Mouse (Mus musculus) mammary gland, adult 2 months (tissue): Measurements from ENCODE around the gene Gata1. TPM values are rescaled to one million over a fixed set of nuclear protein-coding genes. Genes with fewer than 3 reads are reported as not detected.

Source experiments
- polyA plus RNA-seq: library from polyadenylated mRNA; depleted of rRNA; stranded (reverse); fragments of >200 nt; gene quantifications from 2 replicates; pipeline ENCODE4 v1.2.3, GENCODE M21; 2012; ENCODE audit warnings: low replicate concordance; rRNA removed

Gene Gata1
- 1.9 TPM in 2 replicates for polyA plus RNA-seq

DNA sequence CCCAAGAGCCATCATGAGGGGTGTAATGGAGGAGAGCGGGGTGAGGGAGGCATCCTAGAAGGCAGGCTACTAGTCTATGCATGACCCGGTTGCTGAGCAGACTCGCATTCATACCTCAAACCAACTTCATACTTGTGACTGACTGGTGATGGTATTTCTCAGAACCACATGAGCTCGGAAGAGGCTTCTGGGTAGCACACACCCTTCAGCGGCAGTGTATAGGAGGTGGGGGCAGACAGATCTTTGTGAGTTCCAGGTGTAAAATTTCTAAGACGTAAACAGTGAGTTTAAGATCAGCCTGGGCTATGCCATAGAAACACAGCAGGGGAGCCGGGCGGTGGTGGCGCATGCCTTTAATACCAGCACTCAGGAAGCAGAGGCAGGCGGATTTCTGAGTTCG is at the start of gene Gata1:
TSS of gene Gata1 (minus strand) at position 180 of the 400 bp plus-strand sequence.

DNA sequence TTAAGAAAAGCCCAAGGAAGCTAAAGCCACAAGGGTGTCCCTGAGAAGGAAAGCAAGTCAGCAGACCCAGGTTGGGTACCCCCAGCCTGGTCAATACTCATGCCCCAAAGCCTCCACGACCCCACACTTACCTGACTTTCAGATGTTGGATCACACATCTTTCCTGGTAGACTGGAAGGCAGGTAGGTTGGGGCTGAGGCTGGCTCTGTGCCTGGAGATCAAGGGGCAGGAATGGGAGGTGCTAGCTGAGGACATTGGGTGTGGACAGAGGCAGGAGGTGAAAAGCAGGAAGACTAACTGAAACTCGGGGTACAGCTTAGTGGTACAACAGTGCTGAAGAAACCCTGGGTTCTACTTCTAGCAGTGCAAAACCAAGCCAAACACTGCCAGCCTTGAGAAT is 40.4 kb upstream of the Gata1 start, which contains the start of gene Glod5:
TSS of gene Glod5 (minus strand) at position 207 of the 400 bp plus-strand sequence.

DNA sequence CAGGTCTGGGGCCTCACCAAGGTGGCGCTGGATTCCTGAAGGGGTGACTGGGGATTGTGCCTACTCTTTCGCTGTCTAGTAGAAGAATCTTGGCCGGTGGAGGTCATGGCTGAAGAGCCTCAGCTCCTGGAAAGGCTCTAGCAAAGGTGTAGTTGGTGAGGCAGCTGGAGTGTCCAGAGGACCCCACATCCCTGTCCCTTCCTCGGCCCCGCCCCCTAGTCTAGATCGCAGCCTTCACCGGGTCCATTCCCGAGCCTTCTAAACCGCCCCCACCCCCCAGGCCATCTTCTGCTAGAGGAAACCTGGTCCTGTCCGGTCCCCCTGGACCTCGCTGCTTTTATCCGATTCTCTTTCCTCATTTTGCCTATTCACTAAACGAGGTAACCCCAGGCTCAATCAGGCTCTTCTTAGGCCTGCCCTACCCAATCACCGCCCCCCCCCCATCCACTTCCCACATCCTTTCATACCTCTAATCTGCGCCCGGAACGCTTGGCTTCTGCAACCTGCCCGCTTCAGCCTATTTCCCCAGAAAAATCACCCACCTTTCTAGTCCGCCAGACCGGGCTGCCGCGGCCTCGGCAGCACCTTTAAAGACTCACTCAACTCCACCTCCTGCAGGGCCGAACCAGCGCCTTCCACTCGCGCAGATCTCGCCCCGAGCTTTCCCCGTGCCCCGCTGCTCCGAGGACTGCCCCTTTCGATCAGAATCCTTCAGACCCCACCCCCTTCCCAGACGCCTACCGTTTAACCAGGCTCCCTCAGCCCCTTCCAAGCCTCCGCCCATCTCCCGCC is 30.6 kb downstream of the Gata1 start, which contains the start of gene Hdac6:
TSS of gene Hdac6 (minus strand) at position 782 of the 792 bp plus-strand sequence.

DNA sequence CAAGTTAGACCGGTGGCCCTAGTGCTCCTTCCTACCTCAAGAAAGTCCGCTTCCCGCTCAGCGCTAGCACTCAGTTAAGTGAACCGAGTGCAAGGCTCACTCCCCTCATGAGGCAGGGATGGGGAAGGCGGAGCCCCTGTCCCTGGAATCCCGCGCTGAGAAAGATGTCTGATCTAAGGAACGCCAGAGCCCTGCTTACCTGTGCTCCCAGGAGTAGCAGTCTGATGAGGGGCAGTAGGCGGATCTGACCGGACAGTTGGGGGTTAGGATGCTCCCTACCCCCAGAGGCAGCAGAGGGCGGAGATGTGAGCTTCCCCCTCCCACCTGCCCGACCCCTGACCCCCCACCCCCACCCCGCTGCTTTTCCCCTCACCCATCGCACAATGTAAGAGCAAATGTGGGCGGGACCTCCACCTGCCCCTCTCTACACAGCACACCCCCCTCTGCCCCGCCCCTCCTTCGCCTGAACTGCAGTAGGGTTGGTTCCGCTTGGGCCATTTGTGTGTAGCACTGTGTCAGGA is 49.5 kb downstream of the Gata1 start, which contains the start of gene Eras:
TSS of gene Eras (minus strand) at position 338 of the 521 bp plus-strand sequence.

DNA sequence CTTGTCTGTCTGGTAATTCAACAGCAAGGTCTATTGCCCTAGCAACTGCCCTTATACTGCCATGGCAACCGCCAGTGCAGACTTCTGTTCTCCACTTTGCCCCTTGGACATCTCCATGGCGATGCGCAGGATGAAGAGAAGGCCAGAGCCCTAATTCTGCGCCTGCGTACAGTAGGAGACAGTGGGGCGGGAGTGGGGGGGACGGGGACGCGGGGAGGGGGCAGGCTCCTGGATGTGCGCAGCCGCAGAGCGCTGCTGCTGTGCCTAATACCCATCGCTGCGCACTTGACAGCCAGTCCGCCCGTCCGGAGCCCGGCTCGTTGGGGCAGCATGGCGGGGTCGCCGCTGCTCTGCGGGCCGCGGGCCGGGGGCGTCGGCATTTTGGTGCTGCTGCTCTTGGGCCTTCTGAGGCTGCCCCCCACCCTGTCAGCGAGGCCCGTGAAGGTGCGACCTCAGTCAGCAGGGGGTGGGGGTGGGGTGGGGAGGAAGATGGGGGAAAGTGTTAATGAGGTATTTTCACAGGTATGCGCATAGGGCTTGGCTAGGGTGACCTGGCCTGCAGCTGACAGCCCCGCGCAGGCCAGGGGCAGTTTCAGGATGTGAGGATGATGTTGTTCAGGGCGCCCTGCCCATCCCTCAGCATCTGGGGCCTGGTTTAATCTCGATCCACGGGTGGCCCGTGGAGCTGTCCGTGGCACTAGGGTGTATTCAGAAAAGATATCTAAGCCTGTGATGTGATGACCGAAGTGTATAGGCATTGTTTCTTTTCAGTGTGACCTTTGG is 58.1 kb downstream of the Gata1 start, which contains the start of gene Pcsk1n:
TSS of gene Pcsk1n (plus strand) at position 222 of the 783 bp plus-strand sequence.

Other genes with a start within 250 kb of the Gata1 start
- gene Praf2, start 249.6 kb downstream of the Gata1 start, polyA plus RNA-seq = 50.1 and 63.0 TPM in 2 replicates
- 13.2 and 28.8 TPM in 2 replicates for gene Ccdc120, start 227.2 kb downstream of the Gata1 start, polyA plus RNA-seq
- 31.3 and 39.5 TPM in 2 replicates for gene Tfe3, start 215.5 kb downstream of the Gata1 start, polyA plus RNA-seq
- gene Gripap1, start 188.3 kb downstream of the Gata1 start, polyA plus RNA-seq = 29.7 and 46.8 TPM in 2 replicates
- gene Kcnd1, start 155.8 kb downstream of the Gata1 start, polyA plus RNA-seq = 3.0 and 3.3 TPM in 2 replicates
- 25.7 and 37.9 TPM in 2 replicates for gene Otud5, start 136.7 kb downstream of the Gata1 start, polyA plus RNA-seq
- gene Pim2, start 99.8 kb downstream of the Gata1 start, polyA plus RNA-seq = 19.4 and 44.8 TPM in 2 replicates
- gene Slc35a2, start 94.0 kb downstream of the Gata1 start, polyA plus RNA-seq = 70.2 and 98.2 TPM in 2 replicates
- gene Pqbp1, start 78.8 kb downstream of the Gata1 start, polyA plus RNA-seq = 60.2 and 64.8 TPM in 2 replicates
- gene Timm17b, start 78.7 kb downstream of the Gata1 start, polyA plus RNA-seq = 45.2 and 48.8 TPM in 2 replicates
- gene Gm10491, start 70.2 kb downstream of the Gata1 start, polyA plus RNA-seq = not detected in 2 replicates
- not detected in 2 replicates for gene Gm10490, start 68.5 kb downstream of the Gata1 start, polyA plus RNA-seq
- gene Pcsk1n, start 58.2 kb downstream of the Gata1 start, polyA plus RNA-seq = 0.12 TPM in 1 of 2 replicates, not detected in the other
- not detected in 2 replicates for gene Eras, start 49.5 kb downstream of the Gata1 start, polyA plus RNA-seq
- 28.6 and 37.1 TPM in 2 replicates for gene Hdac6, start 30.2 kb downstream of the Gata1 start, polyA plus RNA-seq
- not detected in 2 replicates for gene Glod5, start 40.4 kb upstream of the Gata1 start, polyA plus RNA-seq
- gene Suv39h1, start 96.7 kb upstream of the Gata1 start, polyA plus RNA-seq = 10.0 and 14.5 TPM in 2 replicates
- 17.7 and 40.1 TPM in 2 replicates for gene Was, start 112.4 kb upstream of the Gata1 start, polyA plus RNA-seq
- 84.1 and 145 TPM in 2 replicates for gene Wdr13, start 154.8 kb upstream of the Gata1 start, polyA plus RNA-seq
- 59.0 and 77.2 TPM in 2 replicates for gene Rbm3, start 167.8 kb upstream of the Gata1 start, polyA plus RNA-seq
- gene Tbc1d25, start 198.1 kb upstream of the Gata1 start, polyA plus RNA-seq = 17.8 and 27.4 TPM in 2 replicates
- gene Ebp, start 215.4 kb upstream of the Gata1 start, polyA plus RNA-seq = 101 and 104 TPM in 2 replicates
- 39.5 and 42.5 TPM in 2 replicates for gene Porcn, start 228.5 kb upstream of the Gata1 start, polyA plus RNA-seq